Mouse (Mus musculus) kidney, postnatal 4 days (tissue): ENCODE results near the gene Mlc1.

Source experiments
- DNase-seq, 2 experiments: peaks; one replicate each; pipeline ENCODE4 v3.0.0; 2021; ENCODE audit warnings: mixed read lengths in 2 of 2

The Mlc1 gene

GRCm38 (mm10) chr15:88936619-88937290 lies 42.1 kb downstream of the Mlc1 start:
- no peak for DNase-seq

- DNase-seq: peak; percentile 27 to 29
These were observed 44.7 kb downstream of the Mlc1 start for GRCm38 (mm10) chr15:88934141-88934540.

- DNase-seq: no peak
These were observed 46.1 kb downstream of the Mlc1 start for GRCm38 (mm10) chr15:88932667-88933066.

- peak; percentile 24 to 47 for DNase-seq
These were observed 56.9 kb downstream of the Mlc1 start for GRCm38 (mm10) chr15:88921992-88922310.

GRCm38 (mm10) chr15:88921131-88921991 lies 57.4 kb downstream of the Mlc1 start:
- DNase-seq: peak; percentile 83 to 87

- DNase-seq: no peak
These were observed 58.7 kb downstream of the Mlc1 start for GRCm38 (mm10) chr15:88920065-88920464.

GRCm38 (mm10) chr15:88919328-88919727 lies 59.5 kb downstream of the Mlc1 start:
- peak; percentile 20 to 45 for DNase-seq

GRCm38 (mm10) chr15:88917126-88917525 lies 61.7 kb downstream of the Mlc1 start:
- DNase-seq: no peak

GRCm38 (mm10) chr15:88916366-88916765 lies 62.4 kb downstream of the Mlc1 start:
- peak in 1 of 2 experiments; percentile 6 for DNase-seq

GRCm38 (mm10) chr15:88915046-88915445 lies 63.8 kb downstream of the Mlc1 start:
- no peak for DNase-seq

- DNase-seq: no peak
These were observed 72.5 kb downstream of the Mlc1 start for GRCm38 (mm10) chr15:88906347-88906746.
